Mouse (Mus musculus): Measurements from ENCODE around the gene Gm28051.

Gene Gm28051

GRCm38 (mm10) chr12:102714654-102715395 lies 42.7 kb downstream of the Gm28051 start:
- in situ Hi-C loops (cut with MboI; ENCODE audit: low pct_unique_long_range_greater_than_20kb in 1 of 2, low sequenced_read_pairs in 2 of 2, unreplicated experiment in 1 of 2), result no loop called here

- in situ Hi-C loops (cut with MboI; ENCODE audit: low pct_unique_long_range_greater_than_20kb in 1 of 2, low sequenced_read_pairs in 2 of 2, unreplicated experiment in 1 of 2), result no loop called here
Measured at GRCm38 (mm10) chr12:102714116-102714515, 43.4 kb downstream of the Gm28051 start.

- in situ Hi-C loops (cut with MboI; ENCODE audit: low pct_unique_long_range_greater_than_20kb in 1 of 2, low sequenced_read_pairs in 2 of 2, unreplicated experiment in 1 of 2), result no loop called here
Measured at GRCm38 (mm10) chr12:102713153-102713865, 44.3 kb downstream of the Gm28051 start.

- in situ Hi-C loops (cut with MboI; ENCODE audit: low pct_unique_long_range_greater_than_20kb in 1 of 2, low sequenced_read_pairs in 2 of 2, unreplicated experiment in 1 of 2), result no loop called here
Measured at GRCm38 (mm10) chr12:102710851-102711375, 46.7 kb downstream of the Gm28051 start.

GRCm38 (mm10) chr12:102709896-102710295 lies 47.7 kb downstream of the Gm28051 start:
- in situ Hi-C loops (cut with MboI; ENCODE audit: low pct_unique_long_range_greater_than_20kb in 1 of 2, low sequenced_read_pairs in 2 of 2, unreplicated experiment in 1 of 2), result no loop called here

- in situ Hi-C loops (cut with MboI; ENCODE audit: low pct_unique_long_range_greater_than_20kb in 1 of 2, low sequenced_read_pairs in 2 of 2, unreplicated experiment in 1 of 2), result no loop called here
Measured at GRCm38 (mm10) chr12:102708220-102708619, 49.3 kb downstream of the Gm28051 start.

- in situ Hi-C loops (cut with MboI; ENCODE audit: low pct_unique_long_range_greater_than_20kb in 1 of 2, low sequenced_read_pairs in 2 of 2, unreplicated experiment in 1 of 2), result no loop called here
Measured at GRCm38 (mm10) chr12:102706833-102707463, 50.6 kb downstream of the Gm28051 start.

- in situ Hi-C loops (cut with MboI; ENCODE audit: low pct_unique_long_range_greater_than_20kb in 1 of 2, low sequenced_read_pairs in 2 of 2, unreplicated experiment in 1 of 2), result no loop called here
Measured at GRCm38 (mm10) chr12:102705906-102706640, 51.5 kb downstream of the Gm28051 start.

- in situ Hi-C loops (cut with MboI; ENCODE audit: low pct_unique_long_range_greater_than_20kb in 1 of 2, low sequenced_read_pairs in 2 of 2, unreplicated experiment in 1 of 2), result no loop called here
Measured at GRCm38 (mm10) chr12:102705216-102705871, 52.2 kb downstream of the Gm28051 start.

GRCm38 (mm10) chr12:102704457-102705198 lies 52.9 kb downstream of the Gm28051 start, which contains the start of gene Itpk1:
Gene Itpk1 (minus strand): TSS chr12:102704930.
- in situ Hi-C loops (cut with MboI; ENCODE audit: low pct_unique_long_range_greater_than_20kb in 1 of 2, low sequenced_read_pairs in 2 of 2, unreplicated experiment in 1 of 2), result no loop called here

GRCm38 (mm10) chr12:102703921-102704408 lies 53.6 kb downstream of the Gm28051 start:
- in situ Hi-C loops (cut with MboI; ENCODE audit: low pct_unique_long_range_greater_than_20kb in 1 of 2, low sequenced_read_pairs in 2 of 2, unreplicated experiment in 1 of 2), result no loop called here

- in situ Hi-C loops (cut with MboI; ENCODE audit: low pct_unique_long_range_greater_than_20kb in 1 of 2, low sequenced_read_pairs in 2 of 2, unreplicated experiment in 1 of 2), result no loop called here
Measured at GRCm38 (mm10) chr12:102703441-102703840, 54.1 kb downstream of the Gm28051 start.

GRCm38 (mm10) chr12:102703111-102703412 lies 54.5 kb downstream of the Gm28051 start:
- in situ Hi-C loops (cut with MboI; ENCODE audit: low pct_unique_long_range_greater_than_20kb in 1 of 2, low sequenced_read_pairs in 2 of 2, unreplicated experiment in 1 of 2), result no loop called here

- in situ Hi-C loops (cut with MboI; ENCODE audit: low pct_unique_long_range_greater_than_20kb in 1 of 2, low sequenced_read_pairs in 2 of 2, unreplicated experiment in 1 of 2), result no loop called here
Measured at GRCm38 (mm10) chr12:102702356-102703110, 55.0 kb downstream of the Gm28051 start.

GRCm38 (mm10) chr12:102701691-102702207 lies 55.8 kb downstream of the Gm28051 start:
- in situ Hi-C loops (cut with MboI; ENCODE audit: low pct_unique_long_range_greater_than_20kb in 1 of 2, low sequenced_read_pairs in 2 of 2, unreplicated experiment in 1 of 2), result no loop called here

- in situ Hi-C loops (cut with MboI; ENCODE audit: low pct_unique_long_range_greater_than_20kb in 1 of 2, low sequenced_read_pairs in 2 of 2, unreplicated experiment in 1 of 2), result no loop called here
Measured at GRCm38 (mm10) chr12:102700453-102700852, 57.1 kb downstream of the Gm28051 start.

- in situ Hi-C loops (cut with MboI; ENCODE audit: low pct_unique_long_range_greater_than_20kb in 1 of 2, low sequenced_read_pairs in 2 of 2, unreplicated experiment in 1 of 2), result no loop called here
Measured at GRCm38 (mm10) chr12:102699156-102699555, 58.4 kb downstream of the Gm28051 start.
